In genomic region chr1:172212776-172213175, GRCm38 (mm10) we compare ENCODE assay signal across 22 mouse cellular contexts. TPM values are rescaled to one million over a fixed set of nuclear protein-coding genes. Genes with fewer than 3 reads are reported as not detected.
DNase-seq lines count a peak whose midpoint lies in the region; ATAC-seq and TF ChIP-seq lines count a peak whose summit lies in the region.
"Had no signal": no experiment of that assay in that cellular context is flagged by ENCODE, and none has a peak within 500 bp of the region (broad histone marks: within the 10 kb centered on the region; RNA-seq: fewer than 3 reads in every experiment).

No protein-coding gene starts in this region.

- DNase-seq in forebrain, embryonic 10.5 days (ENCODE audit: extremely low spot score, low spot score) = no peak
- no peak for DNase-seq in forebrain, postnatal 0 days
- no peak for DNase-seq in heart, postnatal 0 days (ENCODE audit: low spot score)
- DNase-seq in heart, adult 9 months (ENCODE audit: low spot score in 2 of 2) = no peak
- no peak for DNase-seq in stomach, postnatal 0 days (ENCODE audit: low spot score)
- no peak for DNase-seq in spleen, postnatal 4 days (ENCODE audit: low spot score in 2 of 2)
- no peak for DNase-seq in spleen, postnatal 36 days (ENCODE audit: low spot score in 2 of 2)
- DNase-seq: adrenal gland, adult 2 months; cerebellum, adult 11 months; gastrocnemius, postnatal 25 days; heart, postnatal 10 days; kidney, postnatal 10 days; layer of hippocampus, adult 9-11 months; lung, adult 2 months; lung, postnatal 4 days; right cerebral cortex, postnatal 4 days; thymus, postnatal 25 days had no signal

- no peak overlapping the region for H3K4me3 ChIP-seq in forebrain, embryonic 10.5 days
- H3K4me3 ChIP-seq in forebrain, postnatal 0 days (ENCODE audit: low read depth, low read length) = no peak overlapping the region
- H3K4me3 ChIP-seq in heart, postnatal 0 days (ENCODE audit: low read depth, low read length) = no peak overlapping the region
- H3K4me3 ChIP-seq in stomach, embryonic 16.5 days (replicated peaks; ENCODE audit: low read length) = no peak overlapping the region
- H3K4me3 ChIP-seq in stomach, postnatal 0 days (ENCODE audit: low read depth, low read length) = no peak overlapping the region
- H3K4me3 ChIP-seq: neural tube, embryonic 13.5 days had no signal

- H3K4me2 ChIP-seq in forebrain, postnatal 0 days (ENCODE audit: low read depth) = no peak overlapping the region
- no peak overlapping the region for H3K4me2 ChIP-seq in heart, postnatal 0 days (ENCODE audit: low read depth, low read length)
- no peak overlapping the region for H3K4me2 ChIP-seq in stomach, embryonic 16.5 days (ENCODE audit: low read depth, low read length)
- H3K4me2 ChIP-seq in stomach, postnatal 0 days (replicated peaks; ENCODE audit: low read depth) = no peak overlapping the region
- H3K4me2 ChIP-seq: neural tube, embryonic 13.5 days had no signal

- no peak for TF ChIP-seq EP300 in heart, postnatal 0 days (IDR thresholded peaks at IDR 0.05; ENCODE audit: low read depth)
- no peak for TF ChIP-seq EP300 in stomach, postnatal 0 days (optimal IDR thresholded peaks at IDR 0.05)

- no peak for ATAC-seq in forebrain, postnatal 0 days
- no peak for ATAC-seq in heart, postnatal 0 days (ENCODE audit: insufficient read depth, low read depth)
- ATAC-seq in stomach, embryonic 16.5 days (ENCODE audit: insufficient read depth, low FRiP score) = no peak
- ATAC-seq in stomach, postnatal 0 days (ENCODE audit: low FRiP score, low TSS enrichment) = no peak
- ATAC-seq: intestine, embryonic 16.5 days had no signal

- H3K27me3 ChIP-seq in forebrain, embryonic 10.5 days (ENCODE audit: poor library complexity, severe bottlenecking) = no peaks in the 10 kb centered on the region
- H3K27me3 ChIP-seq in forebrain, postnatal 0 days (ENCODE audit: insufficient read depth, low read length) = no peaks in the 10 kb centered on the region
- H3K27me3 ChIP-seq in heart, postnatal 0 days (ENCODE audit: control insufficient read depth, insufficient read depth, low read length) = no peaks in the 10 kb centered on the region
- H3K27me3 ChIP-seq in stomach, embryonic 16.5 days (ENCODE audit: control insufficient read depth, insufficient read depth, low read length) = no peaks in the 10 kb centered on the region
- H3K27me3 ChIP-seq in stomach, postnatal 0 days (ENCODE audit: control insufficient read depth, insufficient read depth, low read length) = no peaks in the 10 kb centered on the region
- H3K27me3 ChIP-seq: CH12.LX; neural tube, embryonic 13.5 days had no signal

- 61% methylated on average over 5 of the region's 5 CpGs for WGBS in forebrain, embryonic 10.5 days
- 60% methylated on average over 5 of the region's 5 CpGs for WGBS in forebrain, postnatal 0 days
- 42% methylated on average over 5 of the region's 5 CpGs for WGBS in heart, postnatal 0 days
- 43% methylated on average over 5 of the region's 5 CpGs for WGBS in stomach, embryonic 16.5 days
- WGBS in stomach, postnatal 0 days = 61% methylated on average over 5 of the region's 5 CpGs

- peak overlapping the region; percentile 36 for H3K27ac ChIP-seq in forebrain, embryonic 10.5 days
- H3K27ac ChIP-seq in forebrain, postnatal 0 days (ENCODE audit: low read depth, low read length) = no peak overlapping the region
- H3K27ac ChIP-seq in heart, postnatal 0 days (ENCODE audit: low read depth) = peak overlapping the region; percentile 52; the same call in 1 of the 2 replicates
- 0 out of 2 replicates have a peak overlapping the region, but pooled peaks have one; percentile 7 for H3K27ac ChIP-seq in stomach, embryonic 16.5 days (ENCODE audit: low read length)
- H3K27ac ChIP-seq in stomach, postnatal 0 days (replicated peaks) = no peak overlapping the region

- peaks cover 36% of the 10 kb centered on the region for H3K4me1 ChIP-seq in forebrain, embryonic 10.5 days
- H3K4me1 ChIP-seq in forebrain, postnatal 0 days (ENCODE audit: insufficient read depth) = no peaks in the 10 kb centered on the region
- H3K4me1 ChIP-seq in heart, postnatal 0 days (ENCODE audit: control insufficient read depth, insufficient read depth) = peaks cover 27% of the 10 kb centered on the region
- H3K4me1 ChIP-seq in stomach, embryonic 16.5 days (ENCODE audit: control insufficient read depth, insufficient read depth, low read length) = peaks cover 12% of the 10 kb centered on the region
- H3K4me1 ChIP-seq in stomach, postnatal 0 days (replicated peaks; ENCODE audit: control insufficient read depth, insufficient read depth) = peaks cover 5% of the 10 kb centered on the region; the same call in 1 of the 2 replicates

- no peak overlapping the region for H3K9ac ChIP-seq in forebrain, postnatal 0 days
- no peak overlapping the region for H3K9ac ChIP-seq in heart, postnatal 0 days (replicated peaks; ENCODE audit: low read depth, low read length)
- H3K9ac ChIP-seq in stomach, embryonic 16.5 days (ENCODE audit: low read length) = no peak overlapping the region
- H3K9ac ChIP-seq in stomach, postnatal 0 days (ENCODE audit: low read length) = no peak overlapping the region
- H3K9ac ChIP-seq: neural tube, embryonic 13.5 days had no signal

- no peaks in the 10 kb centered on the region for H3K36me3 ChIP-seq in forebrain, embryonic 10.5 days (replicated peaks)
- no peaks in the 10 kb centered on the region for H3K36me3 ChIP-seq in forebrain, postnatal 0 days (ENCODE audit: insufficient read depth)
- no peaks in the 10 kb centered on the region for H3K36me3 ChIP-seq in heart, postnatal 0 days (replicated peaks; ENCODE audit: control insufficient read depth, insufficient read depth, low read length)
- no peaks in the 10 kb centered on the region for H3K36me3 ChIP-seq in stomach, embryonic 16.5 days (ENCODE audit: control insufficient read depth, insufficient read depth, low read length)
- no peaks in the 10 kb centered on the region for H3K36me3 ChIP-seq in stomach, postnatal 0 days (ENCODE audit: control insufficient read depth, insufficient read depth, low read length)

- no peaks in the 10 kb centered on the region for H3K9me3 ChIP-seq in forebrain, embryonic 10.5 days
- no peaks in the 10 kb centered on the region for H3K9me3 ChIP-seq in forebrain, postnatal 0 days (ENCODE audit: low read length)
- no peaks in the 10 kb centered on the region for H3K9me3 ChIP-seq in heart, postnatal 0 days (replicated peaks; ENCODE audit: control insufficient read depth, low read length)
- H3K9me3 ChIP-seq in stomach, embryonic 16.5 days (replicated peaks; ENCODE audit: control insufficient read depth, low read length) = no peaks in the 10 kb centered on the region
- H3K9me3 ChIP-seq in stomach, postnatal 0 days (ENCODE audit: control insufficient read depth, low read length) = no peaks in the 10 kb centered on the region
- H3K9me3 ChIP-seq: neural tube, embryonic 13.5 days had no signal

- no peak for TF ChIP-seq CTCF in forebrain, postnatal 0 days (IDR thresholded peaks at IDR 0.05; ENCODE audit: low read depth)
- TF ChIP-seq CTCF in heart, postnatal 0 days (IDR thresholded peaks at IDR 0.05; ENCODE audit: low read depth) = no peak
- no peak for TF ChIP-seq CTCF in stomach, postnatal 0 days (IDR thresholded peaks at IDR 0.05; ENCODE audit: low read depth)

RNA-seq across cellular contexts. Expression of gene Pea15a, which starts 6.2 kb away (rescaled TPM):
- 282 and 292 TPM in 2 replicates for polyA plus RNA-seq in forebrain, embryonic 10.5 days (2016; fragmentation: Nextera tagmentation; extraction: Ambion mirVana)
- 265 and 281 TPM in 2 replicates for total RNA-seq in forebrain, postnatal 0 days (2014; rRNA removed)
- 412 and 475 TPM in 2 replicates for polyA plus RNA-seq in forebrain, postnatal 0 days (2015; fragmentation: Nextera tagmentation; extraction: Ambion mirVana)
- 78.3 and 105 TPM in 2 replicates for total RNA-seq in heart, postnatal 0 days (2014; rRNA removed; ENCODE audit: low replicate concordance)
- polyA plus RNA-seq in heart, postnatal 0 days (2015; fragmentation: Nextera tagmentation; extraction: Ambion mirVana) = 99.2 and 99.3 TPM in 2 replicates
- polyA plus RNA-seq in stomach, embryonic 16.5 days (2015; fragmentation: Nextera tagmentation; extraction: Ambion mirVana) = 131 and 148 TPM in 2 replicates
- 79.4 and 81.6 TPM in 2 replicates for polyA plus RNA-seq in stomach, postnatal 0 days (2015; fragmentation: Nextera tagmentation; extraction: Ambion mirVana)

RNA-seq across cellular contexts. Expression of gene Casq1, which starts 6.9 kb away (rescaled TPM):
- 0.69 and 0.99 TPM in 2 replicates for polyA plus RNA-seq in forebrain, embryonic 10.5 days (2016; fragmentation: Nextera tagmentation; extraction: Ambion mirVana)
- 0.76 and 2.2 TPM in 2 replicates for total RNA-seq in forebrain, postnatal 0 days (2014; rRNA removed)
- 3.3 and 3.5 TPM in 2 replicates for polyA plus RNA-seq in forebrain, postnatal 0 days (2015; fragmentation: Nextera tagmentation; extraction: Ambion mirVana)
- total RNA-seq in heart, postnatal 0 days (2014; rRNA removed; ENCODE audit: low replicate concordance) = 61.2 and 68.0 TPM in 2 replicates
- 60.3 and 65.0 TPM in 2 replicates for polyA plus RNA-seq in heart, postnatal 0 days (2015; fragmentation: Nextera tagmentation; extraction: Ambion mirVana)
- 26.1 and 53.9 TPM in 2 replicates for polyA plus RNA-seq in stomach, embryonic 16.5 days (2015; fragmentation: Nextera tagmentation; extraction: Ambion mirVana)
- 9.8 and 9.9 TPM in 2 replicates for polyA plus RNA-seq in stomach, postnatal 0 days (2015; fragmentation: Nextera tagmentation; extraction: Ambion mirVana)

RNA-seq across cellular contexts. Expression of gene Atp1a4, which starts 45.4 kb away (rescaled TPM):
- polyA plus RNA-seq in forebrain, embryonic 10.5 days (2016; fragmentation: Nextera tagmentation; extraction: Ambion mirVana) = not detected in 2 replicates
- total RNA-seq in forebrain, postnatal 0 days (2014; rRNA removed) = not detected in 2 replicates
- not detected in 2 replicates for polyA plus RNA-seq in forebrain, postnatal 0 days (2015; fragmentation: Nextera tagmentation; extraction: Ambion mirVana)
- not detected in 2 replicates for total RNA-seq in heart, postnatal 0 days (2014; rRNA removed; ENCODE audit: low replicate concordance)
- polyA plus RNA-seq in heart, postnatal 0 days (2015; fragmentation: Nextera tagmentation; extraction: Ambion mirVana) = 0.07 TPM in 2 replicates
- 0.04 TPM in 1 of 2 replicates, not detected in the other for polyA plus RNA-seq in stomach, embryonic 16.5 days (2015; fragmentation: Nextera tagmentation; extraction: Ambion mirVana)
- polyA plus RNA-seq in stomach, postnatal 0 days (2015; fragmentation: Nextera tagmentation; extraction: Ambion mirVana) = not detected in 2 replicates
- total RNA-seq: CH12.LX; common myeloid progenitor, adult 5-6 weeks; heart, postnatal 10 days had no signal
- polyA plus RNA-seq: intestine, embryonic 16.5 days; neural tube, embryonic 13.5 days had no signal

RNA-seq across cellular contexts. Expression of gene Igsf8, which starts 48.7 kb away (rescaled TPM):
- 53.0 and 55.4 TPM in 2 replicates for polyA plus RNA-seq in forebrain, embryonic 10.5 days (2016; fragmentation: Nextera tagmentation; extraction: Ambion mirVana)
- total RNA-seq in forebrain, postnatal 0 days (2014; rRNA removed) = 117 and 136 TPM in 2 replicates
- 110 and 113 TPM in 2 replicates for polyA plus RNA-seq in forebrain, postnatal 0 days (2015; fragmentation: Nextera tagmentation; extraction: Ambion mirVana)
- 22.1 and 30.8 TPM in 2 replicates for total RNA-seq in heart, postnatal 0 days (2014; rRNA removed; ENCODE audit: low replicate concordance)
- 11.4 and 12.6 TPM in 2 replicates for polyA plus RNA-seq in heart, postnatal 0 days (2015; fragmentation: Nextera tagmentation; extraction: Ambion mirVana)
- 27.8 and 35.0 TPM in 2 replicates for polyA plus RNA-seq in stomach, embryonic 16.5 days (2015; fragmentation: Nextera tagmentation; extraction: Ambion mirVana)
- polyA plus RNA-seq in stomach, postnatal 0 days (2015; fragmentation: Nextera tagmentation; extraction: Ambion mirVana) = 19.1 and 19.5 TPM in 2 replicates

Comparison
In these comparisons a context has a peak if more than half of its experiments do, and no peak if none do; other contexts are left out.
1. H3K27ac ChIP-seq: peak in forebrain, embryonic 10.5 days (single experiment), heart, postnatal 0 days (single experiment) and stomach, embryonic 16.5 days (single experiment); none in forebrain, postnatal 0 days (single experiment) and stomach, postnatal 0 days (single experiment).